In the genomic region with DNA sequence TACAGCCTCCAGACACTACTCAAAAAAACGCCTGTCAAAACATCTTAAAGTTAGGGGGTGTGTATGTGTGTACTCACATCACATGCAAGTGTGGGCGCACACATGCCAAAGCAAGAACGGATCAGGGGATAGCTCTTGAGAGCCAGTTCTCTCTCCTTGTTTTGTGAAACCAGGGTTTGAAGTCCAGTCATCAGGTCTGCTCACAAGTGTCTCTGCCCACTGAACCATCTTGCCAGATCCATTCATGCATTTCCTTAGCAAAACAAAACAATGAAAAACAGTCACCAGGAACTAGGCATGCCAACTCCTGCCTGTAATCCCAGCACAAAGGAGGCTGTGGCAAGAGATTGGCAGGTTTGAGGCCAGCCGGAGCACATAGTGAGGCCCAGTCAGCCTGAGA, we compare ENCODE assay signal across 17 mouse cellular contexts. TPM values are rescaled to one million over a fixed set of nuclear protein-coding genes. Genes with fewer than 3 reads are reported as not detected.
"Had no signal": no experiment of that assay in that cellular context is flagged by ENCODE, and none has a peak within 500 bp of the region (broad histone marks: within the 10 kb centered on the region; RNA-seq: fewer than 3 reads in every experiment).

No protein-coding gene starts in this region.

- H3K4me2 ChIP-seq: limb, embryonic 12.5 days; liver, embryonic 13.5 days; midbrain, embryonic 15.5 days; neural tube, embryonic 13.5 days had no signal

- H3K4me3 ChIP-seq: limb, embryonic 12.5 days; liver, embryonic 13.5 days; midbrain, embryonic 10.5 days; midbrain, embryonic 15.5 days; neural tube, embryonic 13.5 days had no signal

- DNase-seq: layer of hippocampus, adult 9-11 months; layer of hippocampus, postnatal 36 days; liver; liver, embryonic 13.5 days; liver, postnatal 0 days; lung, postnatal 36 days; thymus, postnatal 4 days had no signal

- H3K9me3 ChIP-seq: limb, embryonic 12.5 days; liver, embryonic 13.5 days; midbrain, embryonic 10.5 days; midbrain, embryonic 15.5 days; neural tube, embryonic 13.5 days had no signal

- H3K27ac ChIP-seq: limb, embryonic 12.5 days; liver, embryonic 13.5 days; midbrain, embryonic 10.5 days; midbrain, embryonic 15.5 days; neural tube, embryonic 13.5 days; stomach, postnatal 0 days had no signal

- H3K4me1 ChIP-seq: limb, embryonic 12.5 days; neural tube, embryonic 13.5 days had no signal

- H3K27me3 ChIP-seq: limb, embryonic 12.5 days; liver, embryonic 13.5 days; midbrain, embryonic 15.5 days; neural tube, embryonic 13.5 days had no signal

- H3K9ac ChIP-seq: limb, embryonic 12.5 days; liver, embryonic 13.5 days; liver, postnatal 0 days; midbrain, embryonic 15.5 days; neural tube, embryonic 13.5 days had no signal

- ATAC-seq: hindbrain, embryonic 16.5 days; inflammation-experienced regulatory T-cells, adult 6 months; intestine, postnatal 0 days; liver, postnatal 0 days; midbrain, embryonic 15.5 days had no signal

RNA-seq across cellular contexts. Expression of a gene that starts 35.5 kb away (rescaled TPM):
- total RNA-seq: left cerebral cortex, postnatal 36 days; megakaryocyte, adult 5-6 weeks had no signal
- polyA plus RNA-seq: hindbrain, embryonic 16.5 days; inflammation-experienced regulatory T-cells, adult 6 months; limb, embryonic 12.5 days; liver, embryonic 13.5 days; liver, postnatal 0 days; midbrain, embryonic 10.5 days; midbrain, embryonic 15.5 days; neural tube, embryonic 13.5 days had no signal
